Mouse (Mus musculus) liver, embryonic 14.5 days (tissue): Measurements from ENCODE around the gene Gm11027. TPM values are rescaled to one million over a fixed set of nuclear protein-coding genes. Genes with fewer than 3 reads are reported as not detected.

Experiments
- ATAC-seq: fragments of 200-750 bp; cut with Nextera tagmentation; 2 replicates; pipeline ENCODE4 v1.8.0; 2017; ENCODE audit warnings: moderate number of reproducible peaks, mild to moderate bottlenecking, moderate library complexity; ENCODE audit not compliant: insufficient read depth
- DNase-seq, 3 experiments: peaks; one replicate each; pipeline ENCODE4 v3.0.0-alpha.2; 2012 to 2013; ENCODE audit warnings: low read depth in 3 of 3, low spot score in 3 of 3
- H3K27ac ChIP-seq: fragments of 300-500 bp; sonication (generic); 2 replicates; pipeline ENCODE4 v1.5.1; 2014; ENCODE audit warnings: moderate library complexity, mild to moderate bottlenecking, control low read depth, inconsistent platforms
- H3K27me3 ChIP-seq: fragments of 300-500 bp; sonication (generic); 2 replicates; pipeline ENCODE4 v1.6.1; 2014; ENCODE audit warnings: mild to moderate bottlenecking, low read length, moderate library complexity; ENCODE audit not compliant: control insufficient read depth, insufficient read depth
- H3K36me3 ChIP-seq: fragments of 300-500 bp; sonication (generic); replicated peaks from 2 replicates; pipeline ENCODE4 v1.6.1; 2014; ENCODE audit warnings: low read depth; ENCODE audit not compliant: control insufficient read depth, insufficient read depth
- H3K4me1 ChIP-seq, 2 experiments: fragments of 200-500 bp in 1 of 2; fragments of 300-500 bp in 1 of 2; sonication (generic) in 1 of 2; replicated peaks; 2 replicates each; pipeline ENCODE4 v1.6.1; 2012 to 2014; ENCODE audit warnings: antibody characterized with exemption in 1 of 2, inconsistent platforms in 1 of 2, low read length in 1 of 2; ENCODE audit not compliant: control insufficient read depth in 2 of 2, insufficient read depth in 2 of 2
- H3K4me2 ChIP-seq: fragments of 300-500 bp; sonication (generic); 2 replicates; pipeline ENCODE4 v1.6.1; 2014; ENCODE audit warnings: low read depth, mild to moderate bottlenecking, control low read depth, moderate library complexity
- H3K4me3 ChIP-seq, 2 experiments: fragments of 200-500 bp in 1 of 2; fragments of 300-500 bp in 1 of 2; sonication (generic) in 1 of 2; 2 replicates each; pipeline ENCODE4 v1.5.1; 2012 to 2014; ENCODE audit warnings: low read depth in 2 of 2, low read length in 2 of 2, mild to moderate bottlenecking in 2 of 2, control low read depth in 1 of 2, inconsistent platforms in 1 of 2, moderate library complexity in 1 of 2; ENCODE audit not compliant: insufficient read depth in 1 of 2
- H3K9ac ChIP-seq: fragments of 300-500 bp; sonication (generic); replicated peaks from 2 replicates; pipeline ENCODE4 v1.6.1; 2014; ENCODE audit warnings: mild to moderate bottlenecking, control low read depth, moderate library complexity
- H3K9me3 ChIP-seq: fragments of 300-500 bp; sonication (generic); 2 replicates; pipeline ENCODE4 v1.6.1; 2016; ENCODE audit warnings: low read length, mixed read lengths; ENCODE audit not compliant: control insufficient read depth
- CTCF ChIP-seq: IDR thresholded peaks from 2 replicates; pipeline ENCODE4 v1.5.1; 2016; ENCODE audit warnings: antibody characterized with exemption, low read depth, control low read depth
- EP300 ChIP-seq: IDR thresholded peaks from 2 replicates; pipeline ENCODE4 v1.6.1; 2016; ENCODE audit warnings: antibody characterized with exemption, low read depth
- WGBS: fragments of 180-500 bp; shearing (Covaris S2); extraction: QIAGEN DNeasy Blood & Tissue Kit; methylation state at CpG from one replicate; pipeline ENCODE4 v1.1.7; 2014; ENCODE audit not compliant: insufficient replicate concordance; 5-methylcytosine and 5-hydroxymethylcytosine counted together
- polyA plus RNA-seq, 2 experiments: library from polyadenylated mRNA; depleted of rRNA in 1 of 2; stranded (reverse) in 1 of 2; unstranded in 1 of 2; fragments of >200 nt; fragmentation: Nextera tagmentation in 1 of 2; extraction: Ambion mirVana in 1 of 2; gene quantifications; 2 replicates each; pipeline versions ENCODE4 v1.2.1 to v1.2.3; 2012 to 2014

Gene Gm11027
- polyA plus RNA-seq, 2 experiments = not detected

GRCm38 (mm10) chr12:116254652-116255051 lies 20.5 kb upstream of the Gm11027 start:
- no peaks in the 10 kb centered on the region for H3K36me3 ChIP-seq
- no peak overlapping the region for H3K9ac ChIP-seq
- H3K4me1 ChIP-seq = peaks cover 0 to 12% of the 10 kb centered on the region in 2 experiments; a peak in 2 of 4 replicates
- ATAC-seq = no peak
- no peak for DNase-seq
- H3K27ac ChIP-seq = no peak overlapping the region
- no peak overlapping the region for H3K4me2 ChIP-seq
- TF ChIP-seq CTCF (no peak), EP300 (no peak)
- H3K4me3 ChIP-seq = no peak overlapping the region
- H3K27me3 ChIP-seq = no peaks in the 10 kb centered on the region
- no peaks in the 10 kb centered on the region for H3K9me3 ChIP-seq
- WGBS = 19% methylated on average over 8 of the region's 8 CpGs

- no peaks in the 10 kb centered on the region for H3K27me3 ChIP-seq
- ATAC-seq (peak; percentile 74), DNase-seq (no peak)
- no peak overlapping the region for H3K27ac ChIP-seq
- 53% methylated on average over 11 of the region's 11 CpGs for WGBS
- no peak overlapping the region for H3K9ac ChIP-seq
- H3K9me3 ChIP-seq = no peaks in the 10 kb centered on the region
- 0 out of 2 replicates have a peak, but pooled peaks have one; percentile 12 for TF ChIP-seq EP300
- no peak for TF ChIP-seq CTCF
- no peak overlapping the region for H3K4me3 ChIP-seq
- no peak overlapping the region for H3K4me2 ChIP-seq
- peaks cover 0 to 12% of the 10 kb centered on the region in 2 experiments; a peak in 2 of 4 replicates for H3K4me1 ChIP-seq
- H3K36me3 ChIP-seq = no peaks in the 10 kb centered on the region
Measured at GRCm38 (mm10) chr12:116255636-116256035, 19.6 kb upstream of the Gm11027 start.

- Histone ChIP-seq H3K27ac (no peak overlapping the region), H3K4me2 (no peak overlapping the region), H3K4me1 (peaks cover 3 to 12% of the 10 kb centered on the region in 2 experiments), H3K4me3 (no peak overlapping the region), H3K9me3 (no peaks in the 10 kb centered on the region), H3K9ac (no peak overlapping the region), H3K27me3 (no peaks in the 10 kb centered on the region), H3K36me3 (no peaks in the 10 kb centered on the region)
- ATAC-seq (no peak), DNase-seq (no peak)
- TF ChIP-seq CTCF (no peak), EP300 (no peak)
- 67% methylated on average over 2 of the region's 2 CpGs for WGBS
Measured at GRCm38 (mm10) chr12:116258321-116258720, 16.9 kb upstream of the Gm11027 start.

- 4% methylated on average over 47 of the region's 47 CpGs for WGBS
- ATAC-seq (peak; percentile 95), DNase-seq (peak; percentile 68 to 71 (median 69))
- Histone ChIP-seq H3K27ac (peak within 1 kb of the TSS; percentile 33), H3K4me2 (peak within 1 kb of the TSS; percentile 90), H3K9ac (peak within 1 kb of the TSS; percentile 74), H3K27me3 (no peaks in the 10 kb centered on the region), H3K36me3 (no peaks in the 10 kb centered on the region), H3K4me3 (peak within 1 kb of the TSS; percentile 57 to 63), H3K9me3 (no peaks in the 10 kb centered on the region), H3K4me1 (peaks cover 5 to 17% of the 10 kb centered on the region in 2 experiments)
- TF ChIP-seq CTCF (no peak), EP300 (no peak)
Measured at GRCm38 (mm10) chr12:116262555-116263341, 12.4 kb upstream of the Gm11027 start, which contains the start of gene Wdr60. Gene Wdr60, minus strand, starts transcription at chr12:116263022.

- ATAC-seq (peak; percentile 9; the same call in 1 of the 2 replicates), DNase-seq (no peak)
- Histone ChIP-seq H3K4me3 (no peak overlapping the region), H3K9me3 (no peaks in the 10 kb centered on the region), H3K36me3 (no peaks in the 10 kb centered on the region), H3K27ac (no peak overlapping the region), H3K4me2 (no peak overlapping the region), H3K9ac (no peak overlapping the region), H3K4me1 (peaks cover 8 to 21% of the 10 kb centered on the region in 2 experiments), H3K27me3 (no peaks in the 10 kb centered on the region)
- TF ChIP-seq CTCF (no peak), EP300 (no peak)
- 31% methylated on average over 2 of the region's 2 CpGs for WGBS
Measured at GRCm38 (mm10) chr12:116264756-116265155, 10.4 kb upstream of the Gm11027 start.
